Mouse (Mus musculus) heart, embryonic 14.5 days (tissue): ENCODE results near the gene Crhr1. TPM values are rescaled to one million over a fixed set of nuclear protein-coding genes. Genes with fewer than 3 reads are reported as not detected.

Source experiments
- ATAC-seq: fragments of 200-750 bp; cut with Nextera tagmentation; 2 replicates; pipeline ENCODE4 v1.8.0; 2017; ENCODE audit warnings: low read depth, moderate TSS enrichment; ENCODE audit not compliant: insufficient number of reproducible peaks, insufficient read depth, low FRiP score
- H3K27ac ChIP-seq, 2 experiments: fragments of 200-500 bp in 1 of 2; fragments of 300-500 bp in 1 of 2; sonication (generic) in 1 of 2; replicated peaks in 1 of 2; 2 replicates each; pipeline ENCODE4 v1.5.1; 2012 to 2014; ENCODE audit warnings: low read depth in 2 of 2, low read length in 2 of 2, control low read depth in 1 of 2, mild to moderate bottlenecking in 1 of 2, mixed read lengths in 1 of 2; ENCODE audit not compliant: control insufficient read depth in 1 of 2, insufficient read depth in 1 of 2
- H3K27me3 ChIP-seq: fragments of 300-500 bp; sonication (generic); 2 replicates; pipeline ENCODE4 v1.6.1; 2014; ENCODE audit warnings: mild to moderate bottlenecking, low read length, control low read depth; ENCODE audit not compliant: control insufficient read depth, insufficient read depth
- H3K36me3 ChIP-seq: fragments of 300-500 bp; sonication (generic); 2 replicates; pipeline ENCODE4 v1.6.1; 2014; ENCODE audit warnings: mild to moderate bottlenecking, control low read depth, low read length, mixed read lengths; ENCODE audit not compliant: control insufficient read depth, insufficient read depth
- H3K4me1 ChIP-seq, 2 experiments: fragments of 200-500 bp in 1 of 2; fragments of 300-500 bp in 1 of 2; sonication (generic) in 1 of 2; 2 replicates each; pipeline ENCODE4 v1.6.1; 2012 to 2014; ENCODE audit warnings: low read length in 2 of 2, control low read depth in 1 of 2, mixed read lengths in 1 of 2; ENCODE audit not compliant: control insufficient read depth in 2 of 2, insufficient read depth in 2 of 2
- H3K4me2 ChIP-seq: fragments of 300-500 bp; sonication (generic); 2 replicates; pipeline ENCODE4 v1.6.1; 2014; ENCODE audit warnings: mild to moderate bottlenecking, low read length
- H3K4me3 ChIP-seq, 2 experiments: fragments of 200-500 bp in 1 of 2; fragments of 300-500 bp in 1 of 2; sonication (generic) in 1 of 2; 2 replicates each; pipeline ENCODE4 v1.5.1; 2012 to 2014; ENCODE audit warnings: low read length in 2 of 2, mild to moderate bottlenecking in 2 of 2, control low read depth in 1 of 2, low read depth in 1 of 2, moderate library complexity in 1 of 2; ENCODE audit not compliant: control insufficient read depth in 1 of 2, insufficient read depth in 1 of 2
- H3K9ac ChIP-seq: fragments of 300-500 bp; sonication (generic); 2 replicates; pipeline ENCODE4 v1.6.1; 2014; ENCODE audit warnings: mild to moderate bottlenecking, low read length
- H3K9me3 ChIP-seq: fragments of 300-500 bp; sonication (generic); 2 replicates; pipeline ENCODE4 v1.6.1; 2016; ENCODE audit warnings: low read length, control low read depth; ENCODE audit not compliant: control insufficient read depth
- WGBS: fragments of 180-500 bp; shearing (Covaris S2); extraction: QIAGEN DNeasy Blood & Tissue Kit; methylation state at CpG from one replicate; pipeline ENCODE4 v1.1.7; 2014; 5-methylcytosine and 5-hydroxymethylcytosine counted together
- polyA plus RNA-seq: library from polyadenylated mRNA; unstranded; fragments of >200 nt; fragmentation: Nextera tagmentation; extraction: Ambion mirVana; gene quantifications from 2 replicates; pipeline ENCODE4 v1.2.1, GENCODE M21; 2014

Crhr1 gene
- polyA plus RNA-seq, 1 experiment from 2014 or later, result not detected

DNA sequence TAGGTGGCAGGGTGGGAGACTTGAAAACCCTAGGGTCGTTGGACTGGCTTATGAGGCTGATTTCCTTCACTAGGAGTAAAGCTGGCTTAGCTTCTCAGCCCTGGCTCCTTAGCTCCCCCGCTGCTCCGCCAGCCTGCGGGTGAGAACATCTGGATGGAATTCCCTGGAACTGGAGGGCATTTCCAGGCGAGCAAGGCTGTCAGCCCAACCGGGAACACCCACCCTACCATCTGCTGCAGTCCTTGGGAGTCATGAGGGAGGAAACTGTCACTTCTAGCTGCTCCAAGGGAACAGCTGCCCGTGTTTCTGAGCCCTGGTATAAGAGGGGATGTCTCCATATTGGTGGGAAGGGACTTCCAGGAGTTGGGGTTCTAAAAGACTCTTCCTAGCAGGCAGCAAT lies 33.1 kb upstream of the Crhr1 start:
- 8% methylated on average over 7 of the region's 7 CpGs for WGBS
- no peak for ATAC-seq

DNA sequence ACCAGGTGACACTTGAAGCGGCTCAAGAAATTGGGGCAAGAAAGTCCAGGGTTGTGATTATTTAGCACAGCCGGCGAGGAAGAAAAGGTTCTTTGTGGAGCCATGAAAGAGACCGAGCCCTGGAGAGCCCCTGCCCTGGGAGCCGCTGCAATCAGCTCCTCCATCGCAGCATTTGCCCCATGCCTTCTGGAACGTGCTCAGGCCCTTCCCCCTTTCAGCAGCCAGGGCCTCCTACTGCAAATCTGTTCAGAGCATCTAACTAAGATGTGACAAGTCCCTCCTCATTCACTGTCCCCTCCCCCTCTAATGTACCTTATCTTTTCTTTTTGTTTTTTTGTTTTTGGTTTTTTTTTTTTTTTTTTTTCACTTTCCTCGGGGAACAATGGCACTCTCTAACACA lies 30.0 kb upstream of the Crhr1 start:
- H3K9me3 ChIP-seq, result no peaks in the 10 kb centered on the region
- no peaks in the 10 kb centered on the region for H3K4me1 ChIP-seq
- no peak for ATAC-seq
- no peak overlapping the region for H3K9ac ChIP-seq
- WGBS, result 29% methylated on average over 8 of the region's 8 CpGs
- no peaks in the 10 kb centered on the region for H3K36me3 ChIP-seq
- peaks cover 11% of the 10 kb centered on the region for H3K27me3 ChIP-seq
- H3K4me3 ChIP-seq, result no peak overlapping the region
- no peak overlapping the region for H3K27ac ChIP-seq
- no peak overlapping the region for H3K4me2 ChIP-seq

More for the DNA sequence above, 33.1 kb upstream of the Crhr1 start:
- no peak overlapping the region for H3K27ac ChIP-seq
- H3K4me3 ChIP-seq, result no peak overlapping the region
- no peaks in the 10 kb centered on the region for H3K4me1 ChIP-seq
- H3K9ac ChIP-seq, result no peak overlapping the region
- no peak overlapping the region for H3K4me2 ChIP-seq
- H3K9me3 ChIP-seq, result no peaks in the 10 kb centered on the region
- H3K27me3 ChIP-seq, result peaks cover 11% of the 10 kb centered on the region
- no peaks in the 10 kb centered on the region for H3K36me3 ChIP-seq

DNA sequence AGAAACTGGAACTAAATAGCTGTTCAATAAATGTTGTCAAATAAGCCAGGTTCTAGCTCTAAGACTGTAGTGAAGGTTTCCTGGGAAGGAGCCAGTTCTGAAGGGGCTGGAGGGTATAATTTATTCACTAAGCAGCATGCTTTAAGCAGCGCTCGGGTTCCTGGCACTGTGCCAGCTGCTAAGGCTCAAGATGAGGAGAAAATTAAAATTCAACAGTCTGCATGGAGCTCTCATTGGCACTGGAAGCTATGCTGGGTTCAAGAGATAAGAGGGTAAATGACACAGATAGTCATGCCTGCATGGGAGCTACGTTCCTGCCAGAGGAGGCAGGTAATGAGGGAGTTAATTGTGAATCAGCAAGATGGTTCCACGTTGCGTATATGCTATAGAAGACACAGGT lies 26.3 kb upstream of the Crhr1 start:
- Histone ChIP-seq H3K9ac (no peak overlapping the region), H3K36me3 (no peaks in the 10 kb centered on the region), H3K4me3 (no peak overlapping the region), H3K4me2 (no peak overlapping the region), H3K9me3 (no peaks in the 10 kb centered on the region), H3K27ac (no peak overlapping the region), H3K27me3 (peaks cover 7% of the 10 kb centered on the region; the same call in 1 of the 2 replicates), H3K4me1 (no peaks in the 10 kb centered on the region)
- 61% methylated on average over 5 of the region's 5 CpGs for WGBS
- no peak for ATAC-seq

DNA sequence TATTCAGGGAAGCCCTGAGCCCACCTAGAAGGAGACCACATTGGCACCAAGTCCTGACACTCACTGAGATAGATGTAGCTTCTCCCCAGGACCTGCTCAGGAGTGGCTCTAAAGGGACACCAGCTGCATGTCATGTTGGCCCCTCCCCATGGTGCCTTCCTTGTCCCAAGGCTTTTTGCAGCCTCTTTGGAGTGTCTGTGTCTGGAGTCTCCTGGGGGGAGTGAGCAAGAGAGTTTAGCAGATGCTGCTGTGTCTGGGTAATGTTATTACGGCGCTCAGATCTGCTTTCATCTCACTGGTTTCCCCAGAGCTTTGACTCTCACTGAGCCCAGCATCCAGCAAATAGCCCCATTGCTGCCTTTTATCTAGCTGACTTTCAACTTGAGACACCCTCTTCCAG lies 25.7 kb upstream of the Crhr1 start:
- H3K4me1 ChIP-seq, result no peaks in the 10 kb centered on the region
- no peaks in the 10 kb centered on the region for H3K9me3 ChIP-seq
- no peak for ATAC-seq
- H3K4me2 ChIP-seq, result no peak overlapping the region
- no peaks in the 10 kb centered on the region for H3K36me3 ChIP-seq
- H3K27ac ChIP-seq, result no peak overlapping the region
- 58% methylated on average over 2 of the region's 2 CpGs for WGBS
- no peak overlapping the region for H3K4me3 ChIP-seq
- 0 out of 2 replicates have a peak, but pooled peaks cover 2% of the 10 kb centered on the region for H3K27me3 ChIP-seq
- no peak overlapping the region for H3K9ac ChIP-seq

DNA sequence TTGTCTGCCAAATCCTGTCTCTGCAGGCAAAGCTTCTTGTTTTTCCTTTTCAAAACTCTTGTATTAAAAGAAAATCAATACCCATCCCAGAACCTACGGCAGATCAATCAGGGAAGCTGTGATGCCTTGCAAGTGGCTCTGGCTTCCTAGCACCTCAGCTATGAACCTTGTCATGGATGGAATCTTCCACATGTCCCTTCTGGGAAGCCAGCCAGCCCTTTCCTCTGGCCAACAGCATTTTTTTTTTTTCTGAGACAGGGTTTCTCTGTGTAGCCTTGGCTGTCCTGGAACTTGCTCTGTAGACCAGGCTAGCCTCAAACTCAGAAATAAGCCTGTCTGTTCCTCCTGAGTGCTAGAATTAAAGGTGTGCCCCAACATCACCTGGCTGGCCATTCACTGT lies 22.3 kb upstream of the Crhr1 start:
- Histone ChIP-seq H3K9ac (no peak overlapping the region), H3K27ac (no peak overlapping the region), H3K36me3 (no peaks in the 10 kb centered on the region), H3K4me2 (no peak overlapping the region), H3K4me1 (no peaks in the 10 kb centered on the region), H3K4me3 (no peak overlapping the region), H3K9me3 (no peaks in the 10 kb centered on the region), H3K27me3 (0 out of 2 replicates have a peak, but pooled peaks cover 2% of the 10 kb centered on the region)
- no peak for ATAC-seq
- 55% methylated on average over 1 of the region's 1 CpGs for WGBS

DNA sequence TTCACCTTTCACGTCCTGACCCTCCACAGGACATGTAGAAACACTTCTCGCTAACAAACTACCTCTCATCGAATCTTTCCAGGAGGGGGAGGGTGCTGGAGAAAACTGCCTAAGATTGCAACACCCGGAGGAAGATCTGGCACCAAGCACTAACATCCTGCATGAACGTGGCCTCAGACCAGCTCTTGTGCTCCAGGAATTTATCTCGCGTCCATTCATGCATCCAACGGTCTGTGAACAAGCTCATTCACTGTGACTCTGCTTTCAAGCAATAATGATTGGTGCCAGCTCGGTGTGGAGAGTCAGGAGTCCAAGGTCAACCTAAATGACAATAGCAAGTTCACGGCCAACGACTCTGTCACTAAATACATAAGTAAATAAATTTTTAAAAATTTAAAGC lies 20.8 kb upstream of the Crhr1 start:
- WGBS, result 67% methylated on average over 11 of the region's 11 CpGs
- ATAC-seq, result no peak
- H3K9me3 ChIP-seq, result no peaks in the 10 kb centered on the region
- no peaks in the 10 kb centered on the region for H3K36me3 ChIP-seq
- no peak overlapping the region for H3K9ac ChIP-seq
- H3K4me3 ChIP-seq, result no peak overlapping the region
- no peaks in the 10 kb centered on the region for H3K4me1 ChIP-seq
- no peak overlapping the region for H3K27ac ChIP-seq
- 0 out of 2 replicates have a peak, but pooled peaks cover 2% of the 10 kb centered on the region for H3K27me3 ChIP-seq
- no peak overlapping the region for H3K4me2 ChIP-seq

DNA sequence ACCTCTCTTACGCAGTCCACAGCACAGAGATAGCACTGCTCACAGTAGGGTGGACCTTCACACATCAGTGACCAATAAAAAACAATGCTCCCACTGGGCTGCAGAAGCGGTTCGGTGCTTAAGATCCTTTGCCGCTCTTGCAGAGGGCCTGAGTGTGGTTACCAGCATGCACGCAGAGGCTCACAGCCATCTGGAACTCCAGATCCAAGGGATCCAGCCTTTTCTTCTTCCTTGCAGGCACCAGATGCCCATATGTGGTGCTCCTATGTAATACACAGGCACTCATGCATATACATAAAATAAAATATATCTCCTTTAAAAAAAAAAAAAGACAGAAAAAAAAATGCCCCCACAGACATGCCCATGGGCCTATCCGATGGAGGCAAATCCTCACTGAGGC lies 19.0 kb upstream of the Crhr1 start:
- no peak overlapping the region for H3K27ac ChIP-seq
- no peak overlapping the region for H3K9ac ChIP-seq
- H3K4me1 ChIP-seq, result no peaks in the 10 kb centered on the region
- no peak for ATAC-seq
- H3K36me3 ChIP-seq, result no peaks in the 10 kb centered on the region
- no peak overlapping the region for H3K4me2 ChIP-seq
- H3K27me3 ChIP-seq, result 0 out of 2 replicates have a peak, but pooled peaks cover 2% of the 10 kb centered on the region
- 83% methylated on average over 6 of the region's 6 CpGs for WGBS
- no peak overlapping the region for H3K4me3 ChIP-seq
- no peaks in the 10 kb centered on the region for H3K9me3 ChIP-seq

DNA sequence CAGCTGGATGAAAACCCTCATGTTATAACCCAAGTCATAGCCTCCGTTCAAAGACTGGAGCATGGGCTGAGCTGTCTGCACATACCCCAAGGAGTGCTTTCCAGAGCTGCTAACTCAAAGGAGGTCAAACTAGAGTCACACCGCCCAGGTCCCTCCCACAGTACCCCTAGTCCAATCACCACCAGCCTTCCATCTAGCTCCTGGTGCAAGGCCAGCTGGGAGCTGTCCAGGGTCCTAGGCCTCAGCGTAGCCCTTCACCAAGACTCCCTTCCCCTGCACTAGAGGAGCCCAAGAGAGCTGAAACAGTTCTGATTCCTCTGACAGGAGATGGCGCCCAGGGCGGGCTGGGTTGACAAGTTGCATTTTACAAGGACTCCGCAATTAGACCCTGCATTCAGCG lies 18.0 kb upstream of the Crhr1 start:
- H3K4me3 ChIP-seq, result no peak overlapping the region
- no peak overlapping the region for H3K4me2 ChIP-seq
- WGBS, result 2% methylated on average over 7 of the region's 7 CpGs
- H3K9ac ChIP-seq, result no peak overlapping the region
- no peaks in the 10 kb centered on the region for H3K9me3 ChIP-seq
- no peaks in the 10 kb centered on the region for H3K4me1 ChIP-seq
- no peaks in the 10 kb centered on the region for H3K27me3 ChIP-seq
- H3K27ac ChIP-seq, result no peak overlapping the region
- peak; percentile 84 for ATAC-seq
- no peaks in the 10 kb centered on the region for H3K36me3 ChIP-seq
